ENCODE assay signal across 11 mouse cellular contexts in the genomic region with DNA sequence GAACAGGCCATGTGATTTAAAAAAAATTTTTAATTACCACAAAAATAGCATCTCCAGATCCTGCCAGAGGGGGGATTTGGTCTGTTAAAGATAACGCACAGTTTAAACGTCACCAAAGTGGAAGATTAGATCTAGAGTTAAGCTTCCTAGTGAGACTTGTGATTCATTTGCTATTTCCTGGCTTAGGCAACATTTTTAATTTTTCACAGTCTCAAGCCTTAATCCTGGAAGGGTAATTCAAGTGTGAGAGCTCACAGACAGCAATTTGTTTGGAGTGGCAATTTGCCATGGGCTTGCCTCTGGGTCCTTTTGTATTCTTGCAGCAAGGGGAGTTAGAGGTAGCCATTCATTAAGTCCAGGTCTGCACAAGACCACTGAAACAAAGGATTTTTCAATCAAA. TPM values are rescaled to one million over a fixed set of nuclear protein-coding genes. Genes with fewer than 3 reads are reported as not detected.
DNase-seq lines count a peak whose midpoint lies in the region; ATAC-seq lines count a peak whose summit lies in the region.
"Had no signal": no experiment of that assay in that cellular context is flagged by ENCODE, and none has a peak within 500 bp of the region (broad histone marks: within the 10 kb centered on the region; RNA-seq: fewer than 3 reads in every experiment).

No protein-coding gene starts in this region.

- intact Hi-C loops in heart, postnatal 25 days (cut with DNase I): loop anchor here (5.0 kb wide), 1 partner anchor 36 kb away; no protein-coding TSS in a partner anchor

- DNase-seq in heart, adult 9 months (ENCODE audit: low spot score in 2 of 2): peak; percentile 23 to 27
- no peak for DNase-seq in heart, postnatal 25 days (ENCODE audit: low spot score)
- DNase-seq in 3T3-L1 (ENCODE audit: low read depth, low spot score): peak; percentile 64
- DNase-seq in Muller cell, postnatal 12 days (ENCODE audit: inconsistent ontology term): peak; percentile 77
- DNase-seq in kidney, adult 18-20 months: peak; percentile 31
- no peak for DNase-seq in layer of hippocampus, postnatal 36 days
- DNase-seq: right cerebral cortex, postnatal 25 days; thymus, postnatal 14 days had no signal

- no peak for ATAC-seq in activated CD4-positive, CD25-positive, alpha-beta regulatory T cell, adult 4 months
- ATAC-seq: intestine, embryonic 16.5 days had no signal

RNA-seq across cellular contexts. Expression of gene Cald1, which starts 40.4 kb away (rescaled TPM):
- total RNA-seq in heart, postnatal 25 days (2021): 10 to 100 TPM; 49.3 to 53.1 TPM
- total RNA-seq in layer of hippocampus, postnatal 36 days (2021): 10 to 100 TPM; 34.0 to 40.7 TPM
- polyA plus RNA-seq in activated CD4-positive, CD25-positive, alpha-beta regulatory T cell, adult 4 months (2017; shearing (Covaris generic)): not detected
- total RNA-seq: MEL had no signal

Comparison
In these comparisons a context has a peak if more than half of its experiments do, and no peak if none do; other contexts are left out.
1. DNase-seq: peak in heart, adult 9 months (2 of 2), 3T3-L1 (single experiment), Muller cell, postnatal 12 days (single experiment) and kidney, adult 18-20 months (single experiment); none in heart, postnatal 25 days (single experiment) and layer of hippocampus, postnatal 36 days (0 of 2).